Mouse (Mus musculus): ENCODE data around the gene Kri1.
"Not testable (repeated sequence)": the region's sequence is repeated elsewhere in the genome, so short reads cannot be mapped to it uniquely, and the experiment has no call there.

Gene Kri1

GRCm38 (mm10) chr9:21238733-21239464, 48.9 kb downstream of the Kri1 start, which contains the start of gene Keap1:
Keap1 (minus strand) TSS chr9:21239361.
- DNase-seq, result peak; percentile 71

DNA sequence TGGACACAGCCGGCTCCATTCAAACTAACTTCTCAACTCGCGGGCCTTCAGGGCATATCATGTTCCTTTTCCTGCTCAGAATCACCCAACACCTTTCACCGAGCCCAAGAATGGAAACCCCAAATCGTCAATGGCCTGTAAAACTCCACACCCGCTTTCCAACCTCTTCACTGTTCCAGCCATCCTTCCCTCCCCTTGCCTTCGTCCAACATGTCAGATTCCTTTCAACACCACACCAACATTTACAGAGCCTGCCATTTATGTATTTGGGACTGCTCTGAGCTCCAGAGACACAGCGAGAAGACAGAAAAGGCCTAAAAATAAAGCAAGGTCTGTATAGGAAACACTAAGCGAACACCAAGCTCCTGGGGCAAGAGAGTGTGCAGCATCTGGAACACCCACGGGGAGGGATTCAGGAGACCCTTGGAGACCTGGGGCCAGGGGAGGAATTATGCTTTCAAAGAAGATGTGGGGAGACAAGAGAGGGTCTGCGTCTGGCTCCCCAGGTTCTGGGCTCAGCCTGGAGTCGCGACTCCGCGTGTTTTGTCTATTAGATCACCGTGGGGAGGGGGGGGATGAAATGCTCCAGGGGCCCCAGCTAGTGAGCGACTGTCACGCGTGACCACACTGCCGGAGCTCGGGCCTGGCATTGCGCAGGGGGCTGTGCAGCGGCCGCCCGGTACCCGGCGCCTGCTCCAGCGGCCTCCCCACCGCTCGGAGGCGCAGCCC, 49.6 kb downstream of the Kri1 start:
- no peak for DNase-seq

- peak; percentile 28 for DNase-seq
Measured at GRCm38 (mm10) chr9:21237368-21238003, 50.3 kb downstream of the Kri1 start.

DNA sequence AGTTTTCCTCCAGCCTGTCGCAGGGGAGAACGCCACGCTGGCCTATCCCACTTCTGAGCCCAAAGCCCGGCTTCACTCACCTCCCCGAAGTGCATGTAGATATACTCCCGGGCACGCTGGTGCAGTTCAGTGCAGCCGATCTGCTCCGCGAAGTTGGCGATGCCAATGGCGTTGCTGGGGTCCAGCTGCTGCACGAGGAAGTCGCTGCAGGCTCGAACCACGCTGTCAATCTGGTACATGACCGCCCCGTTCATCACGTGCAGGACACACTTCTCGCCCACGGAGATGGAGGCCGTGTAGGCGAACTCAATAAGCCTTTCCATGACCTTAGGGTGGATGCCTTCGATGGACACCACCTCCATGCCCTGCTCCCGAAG, 50.8 kb downstream of the Kri1 start:
- no peak for DNase-seq

GRCm38 (mm10) chr9:21235341-21235740, 52.4 kb downstream of the Kri1 start:
- DNase-seq, result no peak

GRCm38 (mm10) chr9:21233805-21234204, 54.0 kb downstream of the Kri1 start:
- no peak for DNase-seq

DNA sequence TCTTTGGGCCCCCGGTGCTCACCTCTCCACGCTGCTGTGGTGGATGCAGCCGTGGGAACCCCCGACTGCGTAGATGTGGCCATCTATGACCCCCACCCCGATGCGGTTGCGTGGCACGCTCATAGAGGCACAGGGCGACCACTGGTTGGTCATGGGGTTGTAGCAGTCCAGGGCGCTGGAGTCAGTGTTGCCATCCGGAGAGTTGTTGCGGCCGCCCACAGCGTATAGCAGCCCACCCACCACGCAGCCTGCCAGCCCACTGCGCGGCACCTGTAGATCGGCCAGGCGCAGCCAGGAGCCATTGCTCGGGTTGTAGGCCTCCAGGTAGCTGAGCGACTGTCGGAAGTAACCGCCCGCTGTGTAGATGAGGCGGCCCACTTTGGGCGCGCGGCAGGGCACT, 54.4 kb downstream of the Kri1 start:
- DNase-seq, result no peak

- DNase-seq, result no peak
Measured at GRCm38 (mm10) chr9:21232867-21233266, 54.9 kb downstream of the Kri1 start.

DNA sequence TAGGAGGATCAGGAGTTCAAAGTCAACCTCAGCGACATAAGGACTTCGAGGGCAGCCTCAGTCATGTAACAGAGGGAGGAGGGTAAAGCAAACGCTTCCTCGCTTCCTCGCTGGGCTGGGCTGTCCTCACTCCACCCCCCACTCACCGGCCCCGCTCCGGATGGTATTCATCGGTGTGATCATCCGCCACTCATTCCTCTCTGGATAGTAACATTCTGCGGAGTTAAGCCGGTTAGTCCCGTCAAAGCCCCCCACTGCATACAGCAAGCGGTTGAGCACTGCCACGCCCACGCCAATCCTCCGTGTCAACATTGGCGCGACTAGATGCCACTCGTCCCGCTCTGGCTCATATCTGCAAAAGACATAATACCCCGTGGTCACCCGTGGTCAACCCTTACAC, 56.2 kb downstream of the Kri1 start:
- no peak for DNase-seq

GRCm38 (mm10) chr9:21227342-21227741, 60.4 kb downstream of the Kri1 start:
- DNase-seq, result no peak

- DNase-seq, result no peak
Measured at GRCm38 (mm10) chr9:21225415-21225758, 62.4 kb downstream of the Kri1 start.

DNA sequence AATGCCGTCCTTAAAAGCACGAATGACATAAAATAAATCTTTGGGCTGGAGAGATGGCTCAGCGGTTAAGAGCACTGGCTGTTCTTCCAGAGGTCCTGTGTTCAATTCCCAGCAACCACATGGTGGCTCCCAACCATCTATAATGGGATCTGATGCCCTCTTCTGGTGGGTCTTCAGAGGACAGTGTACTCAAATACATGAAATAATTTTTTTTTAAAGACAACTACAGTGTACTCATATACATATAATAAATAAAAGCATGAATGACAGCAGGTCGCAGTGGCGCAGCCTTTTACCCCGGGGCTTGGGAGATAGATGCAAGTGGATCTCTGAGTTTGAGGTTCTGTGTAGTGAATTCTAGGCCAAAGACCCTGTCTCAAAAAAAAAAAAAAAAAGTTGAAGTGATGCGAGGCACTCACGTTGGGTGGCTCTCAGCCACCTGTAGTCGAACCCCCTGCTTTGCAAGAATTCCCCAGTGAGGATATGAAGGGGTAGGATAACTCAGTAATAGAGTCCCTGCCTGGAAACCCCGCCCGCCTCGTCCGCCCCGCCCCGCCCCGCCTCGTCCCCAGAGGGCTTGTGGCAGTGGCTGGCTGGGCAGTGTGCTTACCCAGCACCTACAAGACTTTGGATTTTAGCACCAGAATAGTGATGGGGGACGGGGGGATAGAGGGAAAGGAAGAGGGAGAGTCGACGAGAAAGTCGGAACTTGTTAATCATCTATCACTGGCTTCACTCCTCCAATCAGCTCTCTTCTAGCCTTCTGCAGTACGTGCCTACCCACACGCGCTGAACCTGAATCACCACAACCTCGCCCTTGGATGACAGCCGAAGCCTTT, 63.0 kb downstream of the Kri1 start:
- no peak for DNase-seq

DNA sequence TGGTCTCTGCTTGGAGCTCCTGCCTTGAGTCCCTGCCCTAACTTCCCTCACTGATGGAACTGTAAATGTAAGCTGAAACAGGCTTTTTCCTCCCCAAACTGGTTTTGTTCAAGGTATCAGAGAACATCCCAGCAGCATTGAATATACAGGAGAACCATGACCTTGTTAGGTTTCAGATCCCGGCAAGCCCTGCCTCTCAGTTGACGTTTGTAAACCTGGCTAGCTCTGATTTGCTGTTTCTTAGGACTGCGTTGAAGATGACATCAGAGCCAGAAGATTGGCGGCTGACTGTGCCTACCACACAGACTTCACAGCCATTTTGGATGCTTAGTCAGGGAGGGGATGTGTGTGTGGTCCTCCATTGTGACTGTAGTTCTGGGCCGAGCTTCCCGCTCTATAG, 63.9 kb downstream of the Kri1 start:
- no peak for DNase-seq

DNA sequence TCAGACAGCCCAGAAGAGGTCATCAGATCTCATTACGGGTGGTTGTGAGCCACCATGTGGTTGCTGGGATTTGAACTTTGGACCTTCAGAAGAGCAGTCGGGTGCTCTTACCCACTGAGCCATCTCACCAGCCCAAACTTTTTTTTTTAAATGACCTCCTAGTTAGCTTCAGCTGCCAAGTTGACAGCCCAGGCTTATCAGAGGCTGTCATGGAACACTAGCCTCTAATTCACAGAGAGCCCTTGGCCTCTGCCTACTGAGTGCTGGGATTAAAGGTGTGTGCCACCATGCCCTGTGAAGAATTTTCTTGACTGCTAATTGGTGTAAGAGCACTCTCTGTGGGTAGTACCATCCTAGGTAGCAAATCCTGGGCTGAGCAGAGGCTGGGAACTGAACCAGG, 64.3 kb downstream of the Kri1 start:
- not testable (repeated sequence) for DNase-seq

Data from right cerebral cortex, postnatal 4 days (tissue).